ENCODE assay signal across 9 mouse cellular contexts in genomic region chr17:79918484-79919004, GRCm38 (mm10). TPM values are rescaled to one million over a fixed set of nuclear protein-coding genes. Genes with fewer than 3 reads are reported as not detected.
DNase-seq lines count a peak whose midpoint lies in the region; ATAC-seq and TF ChIP-seq lines count a peak whose summit lies in the region.
"Had no signal": no experiment of that assay in that cellular context is flagged by ENCODE, and none has a peak within 500 bp of the region (broad histone marks: within the 10 kb centered on the region; RNA-seq: fewer than 3 reads in every experiment).

No protein-coding gene starts in this region.

- no peak for TF ChIP-seq CTCF in CH12.LX (conservative IDR thresholded peaks at IDR 0.05 in 1 of 2, IDR thresholded peaks at IDR 0.05 in 1 of 2; ENCODE audit: low read depth in 2 of 2, low read length in 2 of 2)

- H3K9ac ChIP-seq in CH12.LX (ENCODE audit: insufficient read depth, low read depth) = no peak overlapping the region
- H3K9ac ChIP-seq in liver, embryonic 16.5 days (ENCODE audit: low read depth, low read length) = 0 out of 2 replicates have a peak overlapping the region, but pooled peaks have one; percentile 1
- H3K9ac ChIP-seq in midbrain, embryonic 15.5 days = no peak overlapping the region
- H3K9ac ChIP-seq: neural tube, embryonic 12.5 days had no signal

- peak; percentile 18; the same call in 1 of the 2 replicates for ATAC-seq in granulocyte monocyte progenitor cell, adult 5-6 weeks (replicated peaks; ENCODE audit: poor library complexity, severe bottlenecking)
- peak; percentile 91 for ATAC-seq in liver, embryonic 16.5 days (ENCODE audit: low read depth)
- ATAC-seq in midbrain, embryonic 15.5 days (replicated peaks) = no peak

- dilution Hi-C loops in CH12.LX (cut with MboI; ENCODE audit: extremely low pct_ligation_motif_present, extremely low pct_unique_long_range_greater_than_20kb, low sequenced_read_pairs) = no loop called here

- no peaks in the 10 kb centered on the region for H3K9me3 ChIP-seq in CH12.LX (replicated peaks; ENCODE audit: low read length)
- no peaks in the 10 kb centered on the region for H3K9me3 ChIP-seq in liver, embryonic 16.5 days (replicated peaks; ENCODE audit: control insufficient read depth, low read length)
- H3K9me3 ChIP-seq in midbrain, embryonic 15.5 days = no peaks in the 10 kb centered on the region
- H3K9me3 ChIP-seq: neural tube, embryonic 12.5 days had no signal

- WGBS in liver, embryonic 16.5 days (ENCODE audit: insufficient replicate concordance) = 5% methylated on average over 9 of the region's 9 CpGs
- WGBS in midbrain, embryonic 15.5 days = 37% methylated on average over 9 of the region's 9 CpGs

- no peaks in the 10 kb centered on the region for H3K36me3 ChIP-seq in CH12.LX (replicated peaks in 1 of 2; ENCODE audit: control insufficient read depth in 1 of 2, insufficient read depth in 1 of 2, low read length in 1 of 2)
- H3K36me3 ChIP-seq in liver, embryonic 16.5 days (ENCODE audit: control insufficient read depth, insufficient read depth) = no peaks in the 10 kb centered on the region
- H3K36me3 ChIP-seq in midbrain, embryonic 15.5 days (replicated peaks) = no peaks in the 10 kb centered on the region
- H3K36me3 ChIP-seq: neural tube, embryonic 12.5 days had no signal

- in situ Hi-C loops in CH12.LX (cut with MboI; ENCODE audit: low pct_ligation_motif_present, low pct_unique_long_range_greater_than_20kb, low sequenced_read_pairs) = no loop called here

- H3K79me2 ChIP-seq in CH12.LX (replicated peaks; ENCODE audit: control insufficient read depth, extremely low read depth, insufficient read depth, poor library complexity, severe bottlenecking) = no peaks in the 10 kb centered on the region

- peak; percentile 31 to 81 for DNase-seq in adrenal gland, adult (ENCODE audit: inconsistent age in 2 of 2, low spot score in 1 of 2)
- DNase-seq in adrenal gland, postnatal 4 days (ENCODE audit: low spot score in 2 of 2) = no peak
- no peak for DNase-seq in CH12.LX (ENCODE audit: extremely low read depth)
- DNase-seq in B cell, adult 2 months = no peak
- DNase-seq in cerebellum, postnatal 25 days = no peak

- H3K27ac ChIP-seq in CH12.LX (ENCODE audit: insufficient read depth, low read depth) = no peak overlapping the region
- peak overlapping the region; percentile 49 for H3K27ac ChIP-seq in liver, embryonic 16.5 days (ENCODE audit: low read length)
- H3K27ac ChIP-seq in midbrain, embryonic 15.5 days = no peak overlapping the region
- H3K27ac ChIP-seq: neural tube, embryonic 12.5 days had no signal

- peaks cover 1% of the 10 kb centered on the region for H3K27me3 ChIP-seq in CH12.LX (replicated peaks)
- no peaks in the 10 kb centered on the region for H3K27me3 ChIP-seq in liver, embryonic 16.5 days (ENCODE audit: control insufficient read depth, insufficient read depth, low read depth, low read length)
- no peaks in the 10 kb centered on the region for H3K27me3 ChIP-seq in midbrain, embryonic 15.5 days (replicated peaks)
- H3K27me3 ChIP-seq: neural tube, embryonic 12.5 days had no signal

- H3K4me2 ChIP-seq in CH12.LX (ENCODE audit: insufficient read depth, low read depth, poor library complexity, severe bottlenecking) = peak overlapping the region; percentile 25
- peak overlapping the region; percentile 50 for H3K4me2 ChIP-seq in liver, embryonic 16.5 days (ENCODE audit: low read depth, low read length)
- H3K4me2 ChIP-seq in midbrain, embryonic 15.5 days = no peak overlapping the region
- H3K4me2 ChIP-seq: neural tube, embryonic 12.5 days had no signal

- 0 out of 2 replicates have a peak, but pooled peaks have one; percentile 31 for TF ChIP-seq POLR2A in CH12.LX (IDR thresholded peaks at IDR 0.05; ENCODE audit: low read depth, low read length)

- TF ChIP-seq EP300 in CH12.LX (IDR thresholded peaks at IDR 0.05; ENCODE audit: low read length) = no peak

- H3K4me1 ChIP-seq in CH12.LX (ENCODE audit: control insufficient read depth in 1 of 2, insufficient read depth in 2 of 2) = peaks cover 17 to 28% of the 10 kb centered on the region in 2 experiments
- H3K4me1 ChIP-seq in liver, embryonic 16.5 days (ENCODE audit: control insufficient read depth, low read depth, low read length) = peaks cover 24% of the 10 kb centered on the region
- no peaks in the 10 kb centered on the region for H3K4me1 ChIP-seq in midbrain, embryonic 15.5 days
- H3K4me1 ChIP-seq: neural tube, embryonic 12.5 days had no signal

- no peak overlapping the region for H3K4me3 ChIP-seq in CH12.LX (replicated peaks in 1 of 3; ENCODE audit: low read depth in 2 of 3, low read length in 2 of 3, poor library complexity in 1 of 3)
- H3K4me3 ChIP-seq in liver, embryonic 16.5 days (ENCODE audit: low read depth, low read length) = peak overlapping the region; percentile 18
- no peak overlapping the region for H3K4me3 ChIP-seq in midbrain, embryonic 15.5 days
- H3K4me3 ChIP-seq: neural tube, embryonic 12.5 days had no signal

- no peak for TF ChIP-seq RAD21 in CH12.LX (IDR thresholded peaks at IDR 0.05; ENCODE audit: low read depth, low read length)

TF ChIP-seq in CH12.LX, 34 proteins besides CTCF, POLR2A, EP300 and RAD21:
- TF ChIP-seq GABPA (IDR thresholded peaks at IDR 0.05; ENCODE audit: insufficient replicate concordance, low read depth, low read length) (no peak), SIN3A (IDR thresholded peaks at IDR 0.05; ENCODE audit: low read length) (0 out of 2 replicates have a peak, but pooled peaks have one; percentile 42), ELF1 (IDR thresholded peaks at IDR 0.05; ENCODE audit: low read depth, low read length) (no peak), PAX5 (IDR thresholded peaks at IDR 0.05; ENCODE audit: low read length) (no peak), ZC3H11A (IDR thresholded peaks at IDR 0.05; ENCODE audit: low read depth, low read length) (no peak), ZKSCAN1 (IDR thresholded peaks at IDR 0.05; ENCODE audit: borderline replicate concordance, low read depth, low read length) (no peak)

RNA-seq across cellular contexts. Expression of gene Atl2, which starts 22.6 kb away (rescaled TPM):
- 10 to 100 TPM; 42.0 to 42.6 TPM for total RNA-seq in adrenal gland, postnatal 4 days (2021)
- total RNA-seq in CH12.LX (2012; rRNA removed) = 18.0 and 19.5 TPM in 2 replicates
- total RNA-seq in CH12.LX (2014; rRNA removed) = 43.3 and 49.2 TPM in 2 replicates
- 32.4 and 37.1 TPM in 2 replicates for polyA plus RNA-seq in CH12.LX (2012; ENCODE audit: insufficient read length, low read depth)
- 25.1 and 25.4 TPM in 2 replicates for total RNA-seq in granulocyte monocyte progenitor cell, adult 5-6 weeks (2014; fragmentation: Nextera tagmentation)
- 33.5 and 40.1 TPM in 2 replicates for total RNA-seq in granulocyte monocyte progenitor cell, adult 5-6 weeks (2017)
- polyA plus RNA-seq in liver, embryonic 16.5 days (2015; fragmentation: Nextera tagmentation; extraction: Ambion mirVana) = 29.2 and 31.1 TPM in 2 replicates
- polyA plus RNA-seq in midbrain, embryonic 15.5 days (2015; fragmentation: Nextera tagmentation; extraction: Ambion mirVana) = 32.7 and 35.7 TPM in 2 replicates

Comparison
In these comparisons a context has a peak if more than half of its experiments do, and no peak if none do; other contexts are left out.
1. DNase-seq: peak in adrenal gland, adult (2 of 2); none in adrenal gland, postnatal 4 days (0 of 2), CH12.LX (single experiment), B cell, adult 2 months (0 of 2) and cerebellum, postnatal 25 days (0 of 2).